Mouse (Mus musculus): ENCODE results near the gene Olfr572. TPM values are rescaled to one million over a fixed set of nuclear protein-coding genes. Genes with fewer than 3 reads are reported as not detected.

Olfr572 gene
- total RNA-seq, 2 experiments from 2014 or later = not detected

Other genes starting within 250 kb of the Olfr572 start
- gene Trim68, start 237.1 kb upstream of the Olfr572 start, total RNA-seq (2021) = 1 to 10 TPM; 4.9 to 5.4 TPM
- gene Olfr557, start 228.5 kb upstream of the Olfr572 start, total RNA-seq (2021) = not detected
- gene Olfr558, start 222.2 kb upstream of the Olfr572 start, total RNA-seq (2021) = under 1 TPM; 0.15 to 0.32 TPM
- not detected for gene Olfr33, start 205.3 kb upstream of the Olfr572 start, total RNA-seq (2021)
- not detected for gene Olfr559, start 196.9 kb upstream of the Olfr572 start, total RNA-seq (2021)
- not detected for gene Olfr560, start 165.0 kb upstream of the Olfr572 start, total RNA-seq (2021)
- under 1 TPM; 0.51 to 0.55 TPM for gene Olfr78, start 164.9 kb upstream of the Olfr572 start, total RNA-seq (2021)
- gene Olfr561, start 153.2 kb upstream of the Olfr572 start, total RNA-seq (2021) = not detected
- gene Olfr564, start 120.9 kb upstream of the Olfr572 start, total RNA-seq (2021) = not detected
- gene Olfr566, start 65.6 kb upstream of the Olfr572 start, total RNA-seq (2021) = not detected
- gene Olfr568, start 47.3 kb upstream of the Olfr572 start, total RNA-seq (2021) = not detected
- not detected for gene Olfr569, start 33.5 kb upstream of the Olfr572 start, total RNA-seq (2021)
- gene Olfr570, start 29.8 kb upstream of the Olfr572 start, total RNA-seq (2021) = not detected
- not detected for gene Olfr571, start 6.9 kb upstream of the Olfr572 start, total RNA-seq (2021)
- gene Olfr573-ps1, start 18.2 kb downstream of the Olfr572 start, total RNA-seq (2021) = not detected
- gene Olfr574, start 24.1 kb downstream of the Olfr572 start, total RNA-seq (2021) = not detected
- gene Olfr575, start 34.4 kb downstream of the Olfr572 start, total RNA-seq (2021) = not detected
- not detected for gene Olfr576, start 38.3 kb downstream of the Olfr572 start, total RNA-seq (2021)
- not detected for gene Olfr577, start 51.5 kb downstream of the Olfr572 start, total RNA-seq (2021)
- not detected for gene Olfr578, start 64.9 kb downstream of the Olfr572 start, total RNA-seq (2021)
- gene Olfr582, start 113.6 kb downstream of the Olfr572 start, total RNA-seq (2021) = not detected
- gene Olfr583, start 126.9 kb downstream of the Olfr572 start, total RNA-seq (2021) = not detected
- not detected for gene Olfr584, start 157.5 kb downstream of the Olfr572 start, total RNA-seq (2021)
- not detected for gene Olfr585, start 173.3 kb downstream of the Olfr572 start, total RNA-seq (2021)
- gene Olfr586, start 201.2 kb downstream of the Olfr572 start, total RNA-seq (2021) = not detected
- not detected for gene Olfr588-ps1, start 216.5 kb downstream of the Olfr572 start, total RNA-seq (2021)
- not detected for gene Olfr589, start 231.9 kb downstream of the Olfr572 start, total RNA-seq (2021)